Mouse (Mus musculus) midbrain, embryonic 16.5 days (tissue): ENCODE measurements around the gene Prss22. TPM values are rescaled to one million over a fixed set of nuclear protein-coding genes. Genes with fewer than 3 reads are reported as not detected.

Experiments
- ATAC-seq: fragments of 200-750 bp; cut with Nextera tagmentation; 2 replicates; pipeline ENCODE4 v1.8.0; 2017; ENCODE audit warnings: moderate TSS enrichment
- H3K27ac ChIP-seq: fragments of 300-500 bp; sonication (generic); 2 replicates; pipeline ENCODE4 v1.5.1; 2014; ENCODE audit warnings: mild to moderate bottlenecking, low read length, mixed read lengths
- H3K27me3 ChIP-seq: fragments of 300-500 bp; sonication (generic); 2 replicates; pipeline ENCODE4 v1.6.1; 2014; ENCODE audit warnings: low read depth, low read length, mixed read lengths; ENCODE audit not compliant: control insufficient read depth, insufficient read depth
- H3K36me3 ChIP-seq: fragments of 300-500 bp; sonication (generic); 2 replicates; pipeline ENCODE4 v1.6.1; 2014; ENCODE audit warnings: mild to moderate bottlenecking, low read length, moderate library complexity, mixed read lengths; ENCODE audit not compliant: control insufficient read depth, insufficient read depth
- H3K4me1 ChIP-seq: fragments of 300-500 bp; sonication (generic); 2 replicates; pipeline ENCODE4 v1.6.1; 2014; ENCODE audit warnings: mild to moderate bottlenecking, low read length, mixed read lengths; ENCODE audit not compliant: control insufficient read depth, insufficient read depth
- H3K4me2 ChIP-seq: fragments of 300-500 bp; sonication (generic); 2 replicates; pipeline ENCODE4 v1.6.1; 2014; ENCODE audit warnings: mild to moderate bottlenecking, low read length, mixed read lengths
- H3K4me3 ChIP-seq: fragments of 300-500 bp; sonication (generic); 2 replicates; pipeline ENCODE4 v1.5.1; 2014; ENCODE audit warnings: low read depth, mild to moderate bottlenecking, low read length, moderate library complexity, mixed read lengths
- H3K9ac ChIP-seq: fragments of 300-500 bp; sonication (generic); 2 replicates; pipeline ENCODE4 v1.6.1; 2014; ENCODE audit warnings: low read depth, low read length, mixed read lengths
- H3K9me3 ChIP-seq: fragments of 300-500 bp; sonication (generic); replicated peaks from 2 replicates; pipeline ENCODE4 v1.6.1; 2014; ENCODE audit warnings: mild to moderate bottlenecking, low read length, mixed read lengths; ENCODE audit not compliant: control insufficient read depth, poor library complexity, severe bottlenecking
- WGBS: fragments of 180-500 bp; shearing (Covaris S2); extraction: QIAGEN DNeasy Blood & Tissue Kit; methylation state at CpG from one replicate; pipeline ENCODE4 v1.1.7; 2014; 5-methylcytosine and 5-hydroxymethylcytosine counted together
- polyA plus RNA-seq: library from polyadenylated mRNA; unstranded; fragments of >200 nt; fragmentation: Nextera tagmentation; extraction: Ambion mirVana; gene quantifications from 2 replicates; pipeline ENCODE4 v1.2.1, GENCODE M21; 2015

Gene Prss22
- polyA plus RNA-seq, 1 experiment from 2014 or later, result not detected

- H3K4me2 ChIP-seq, result no peak overlapping the region
- no peaks in the 10 kb centered on the region for H3K9me3 ChIP-seq
- ATAC-seq, result no peak
- WGBS, result 87% methylated on average over 7 of the region's 7 CpGs
- no peaks in the 10 kb centered on the region for H3K36me3 ChIP-seq
- no peaks in the 10 kb centered on the region for H3K27me3 ChIP-seq
- H3K4me1 ChIP-seq, result no peaks in the 10 kb centered on the region
- H3K9ac ChIP-seq, result no peak overlapping the region
- no peak overlapping the region for H3K4me3 ChIP-seq
- no peak overlapping the region for H3K27ac ChIP-seq
These were observed 31.6 kb upstream of the Prss22 start for GRCm38 (mm10) chr17:24029477-24029876.

- no peaks in the 10 kb centered on the region for H3K4me1 ChIP-seq
- ATAC-seq, result no peak
- H3K36me3 ChIP-seq, result no peaks in the 10 kb centered on the region
- H3K9me3 ChIP-seq, result no peaks in the 10 kb centered on the region
- no peak overlapping the region for H3K4me3 ChIP-seq
- H3K9ac ChIP-seq, result no peak overlapping the region
- no peak overlapping the region for H3K27ac ChIP-seq
- 76% methylated on average over 5 of the region's 5 CpGs for whole genome bisulfite sequencing
- H3K4me2 ChIP-seq, result no peak overlapping the region
- H3K27me3 ChIP-seq, result no peaks in the 10 kb centered on the region
These were observed 23.7 kb upstream of the Prss22 start for GRCm38 (mm10) chr17:24021375-24022199.

GRCm38 (mm10) chr17:24020696-24021095 is 22.8 kb upstream of the Prss22 start:
- Histone ChIP-seq H3K9me3 (no peaks in the 10 kb centered on the region), H3K27me3 (no peaks in the 10 kb centered on the region), H3K4me3 (no peak overlapping the region), H3K36me3 (no peaks in the 10 kb centered on the region), H3K9ac (no peak overlapping the region), H3K4me1 (no peaks in the 10 kb centered on the region), H3K27ac (no peak overlapping the region), H3K4me2 (no peak overlapping the region)
- ATAC-seq, result no peak
- 90% methylated on average over 6 of the region's 6 CpGs for WGBS

DNA sequence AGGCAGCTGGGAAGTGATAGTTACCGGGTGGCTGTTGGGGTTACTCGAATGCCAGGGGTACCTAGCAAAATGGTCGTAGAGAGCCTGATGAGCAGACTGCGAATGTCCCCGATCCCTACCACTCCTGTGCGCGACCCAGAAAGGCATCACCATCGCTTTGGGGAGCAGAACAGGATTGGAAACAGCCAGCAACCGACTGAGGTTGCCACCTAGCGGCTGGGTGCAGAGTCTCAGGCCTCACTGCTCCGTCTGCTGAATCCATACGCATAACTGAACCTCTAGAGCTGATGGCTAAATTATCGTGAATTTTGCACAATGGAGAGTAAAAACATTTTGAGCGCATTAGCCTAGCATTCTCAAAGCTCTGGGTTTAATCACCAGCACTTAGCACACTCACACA is 17.8 kb upstream of the Prss22 start:
- H3K4me3 ChIP-seq, result no peak overlapping the region
- no peak overlapping the region for H3K9ac ChIP-seq
- no peaks in the 10 kb centered on the region for H3K9me3 ChIP-seq
- no peak for ATAC-seq
- no peak overlapping the region for H3K27ac ChIP-seq
- H3K36me3 ChIP-seq, result no peaks in the 10 kb centered on the region
- H3K4me2 ChIP-seq, result no peak overlapping the region
- no peaks in the 10 kb centered on the region for H3K27me3 ChIP-seq
- no peaks in the 10 kb centered on the region for H3K4me1 ChIP-seq
- WGBS, result 23% methylated on average over 14 of the region's 14 CpGs

DNA sequence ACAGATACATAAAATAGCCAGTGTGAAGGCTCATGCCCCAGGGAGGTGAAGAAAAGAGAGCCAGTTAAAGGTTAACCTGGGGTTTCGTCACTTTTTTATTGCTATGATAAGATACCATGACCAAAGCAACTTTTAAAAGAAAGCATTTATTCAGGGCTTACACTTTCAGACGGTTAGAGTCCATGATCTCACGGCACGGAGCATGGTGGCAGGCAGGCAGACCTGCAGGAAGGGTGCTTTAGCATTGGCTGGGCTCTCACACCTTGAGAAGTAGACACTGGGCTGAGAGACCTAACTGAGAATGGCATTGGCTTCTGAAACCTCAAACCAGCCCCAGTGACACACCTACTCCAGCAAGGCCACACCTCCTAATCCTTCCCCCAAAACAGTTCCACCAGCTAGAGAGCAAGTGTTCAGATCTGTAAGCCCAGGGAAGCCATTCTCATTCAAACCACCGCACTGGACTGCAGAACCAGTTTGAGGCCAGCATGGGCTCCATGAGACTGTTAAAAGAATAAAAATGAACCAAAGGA is 16.6 kb upstream of the Prss22 start:
- Histone ChIP-seq H3K27ac (no peak overlapping the region), H3K4me2 (no peak overlapping the region), H3K4me3 (no peak overlapping the region), H3K9me3 (no peaks in the 10 kb centered on the region), H3K36me3 (no peaks in the 10 kb centered on the region), H3K9ac (no peak overlapping the region), H3K4me1 (no peaks in the 10 kb centered on the region), H3K27me3 (no peaks in the 10 kb centered on the region)
- WGBS, result 86% methylated on average over 5 of the region's 5 CpGs
- no peak for ATAC-seq

GRCm38 (mm10) chr17:24012921-24013320 is 15.0 kb upstream of the Prss22 start:
- H3K27ac ChIP-seq, result no peak overlapping the region
- WGBS, result 80% methylated on average over 2 of the region's 2 CpGs
- no peak for ATAC-seq
- H3K4me3 ChIP-seq, result no peak overlapping the region
- 0 out of 2 replicates have a peak, but pooled peaks cover 3% of the 10 kb centered on the region for H3K9me3 ChIP-seq
- H3K27me3 ChIP-seq, result no peaks in the 10 kb centered on the region
- no peaks in the 10 kb centered on the region for H3K4me1 ChIP-seq
- no peak overlapping the region for H3K9ac ChIP-seq
- H3K36me3 ChIP-seq, result no peaks in the 10 kb centered on the region
- no peak overlapping the region for H3K4me2 ChIP-seq

- H3K9ac ChIP-seq, result no peak overlapping the region
- no peak overlapping the region for H3K4me2 ChIP-seq
- no peaks in the 10 kb centered on the region for H3K27me3 ChIP-seq
- no peak for ATAC-seq
- 64% methylated on average over 5 of the region's 5 CpGs for WGBS
- H3K9me3 ChIP-seq, result 0 out of 2 replicates have a peak, but pooled peaks cover 3% of the 10 kb centered on the region
- no peaks in the 10 kb centered on the region for H3K36me3 ChIP-seq
- no peaks in the 10 kb centered on the region for H3K4me1 ChIP-seq
- no peak overlapping the region for H3K27ac ChIP-seq
- H3K4me3 ChIP-seq, result no peak overlapping the region
These were observed 11.7 kb upstream of the Prss22 start for GRCm38 (mm10) chr17:24009617-24010016.

DNA sequence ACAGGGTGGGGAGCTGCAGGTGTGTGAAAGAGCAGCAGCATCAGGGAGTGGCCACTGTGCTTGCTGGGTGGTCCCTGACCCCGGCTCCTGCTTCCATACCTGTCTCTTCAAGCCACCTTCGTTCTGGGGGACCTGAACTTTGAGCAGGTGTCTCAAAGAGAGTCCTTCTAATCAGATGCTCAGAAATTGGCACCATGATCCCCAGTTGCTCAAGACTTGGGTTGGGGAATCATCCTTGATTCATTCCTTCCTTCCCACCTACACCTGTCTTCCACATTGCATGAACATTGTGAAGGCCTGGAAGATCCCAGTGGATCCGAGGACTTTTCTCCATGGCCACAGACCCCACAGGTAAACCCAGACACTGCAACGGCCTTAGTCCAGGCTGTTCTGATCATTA is 10.2 kb upstream of the Prss22 start:
- no peak overlapping the region for H3K9ac ChIP-seq
- no peaks in the 10 kb centered on the region for H3K4me1 ChIP-seq
- H3K4me2 ChIP-seq, result no peak overlapping the region
- H3K9me3 ChIP-seq, result 0 out of 2 replicates have a peak, but pooled peaks cover 3% of the 10 kb centered on the region
- H3K4me3 ChIP-seq, result no peak overlapping the region
- no peaks in the 10 kb centered on the region for H3K36me3 ChIP-seq
- H3K27ac ChIP-seq, result no peak overlapping the region
- 78% methylated on average over 4 of the region's 4 CpGs for WGBS
- H3K27me3 ChIP-seq, result no peaks in the 10 kb centered on the region
- no peak for ATAC-seq

DNA sequence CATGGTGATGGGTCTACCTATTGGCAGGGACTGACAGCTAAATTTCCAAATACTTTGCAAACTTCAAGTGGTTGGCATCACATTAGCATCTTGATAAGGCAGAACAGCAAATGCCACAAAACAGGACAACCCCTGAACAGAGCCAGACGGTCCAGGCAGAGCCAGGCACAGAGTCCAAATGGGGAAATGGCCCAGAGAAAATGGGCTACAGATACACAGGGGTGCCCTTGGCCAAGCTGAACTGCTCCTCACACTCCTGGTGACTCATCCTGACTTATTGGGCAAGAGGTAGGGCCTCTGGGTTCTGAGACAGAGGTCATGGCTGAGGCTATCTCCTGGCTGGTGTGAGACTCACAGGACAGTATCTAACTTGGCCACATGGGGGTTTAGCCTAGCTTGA is 9.5 kb upstream of the Prss22 start:
- Histone ChIP-seq H3K9ac (no peak overlapping the region), H3K4me1 (no peaks in the 10 kb centered on the region), H3K36me3 (no peaks in the 10 kb centered on the region), H3K27me3 (no peaks in the 10 kb centered on the region), H3K4me3 (no peak overlapping the region), H3K4me2 (no peak overlapping the region), H3K9me3 (0 out of 2 replicates have a peak, but pooled peaks cover 3% of the 10 kb centered on the region), H3K27ac (no peak overlapping the region)
- no peak for ATAC-seq
- WGBS, result 50% methylated on average over 1 of the region's 1 CpGs
